Mouse (Mus musculus) mouse trophoblast stem cell (cell line): ENCODE data around the gene Hdac7.

Experiments
- in situ Hi-C, 2 experiments: fragments of 300-500 bp; cut with MseI, MboI; formaldehyde crosslinking; loops; 2 replicates in 1 of 2; 3 replicates in 1 of 2; pipeline ENCODE4 v1.15.1; 2025

The Hdac7 gene

GRCm38 (mm10) chr15:97844037-97845034 is at the start of gene Hdac7:
Gene Hdac7, minus strand, starts transcription at chr15:97844502.
- in situ Hi-C loops, result no loop called here

- in situ Hi-C loops, result no loop called here
Observed at GRCm38 (mm10) chr15:97892506-97892905, 48.2 kb upstream of the Hdac7 start.

- in situ Hi-C loops, result no loop called here
Observed at GRCm38 (mm10) chr15:97890450-97890849, 46.1 kb upstream of the Hdac7 start.

- in situ Hi-C loops, result no loop called here
Observed at GRCm38 (mm10) chr15:97890017-97890416, 45.7 kb upstream of the Hdac7 start.

GRCm38 (mm10) chr15:97887541-97888016 is 43.3 kb upstream of the Hdac7 start:
- in situ Hi-C loops, result no loop called here

- in situ Hi-C loops, result no loop called here
Observed at GRCm38 (mm10) chr15:97881423-97881822, 37.1 kb upstream of the Hdac7 start.

GRCm38 (mm10) chr15:97880441-97880840 is 36.1 kb upstream of the Hdac7 start:
- in situ Hi-C loops, result no loop called here

- in situ Hi-C loops, result no loop called here
Observed at GRCm38 (mm10) chr15:97878696-97879328, 34.5 kb upstream of the Hdac7 start.

- in situ Hi-C loops, result no loop called here
Observed at GRCm38 (mm10) chr15:97875784-97876183, 31.5 kb upstream of the Hdac7 start.

GRCm38 (mm10) chr15:97873717-97874116 is 29.4 kb upstream of the Hdac7 start:
- in situ Hi-C loops, result loop anchor here in 1 of 2 experiments (5.0 kb wide), 1 partner anchor 79 kb away; no protein-coding TSS in a partner anchor

- in situ Hi-C loops, result loop anchor here in 1 of 2 experiments (5.0 kb wide), 1 partner anchor 80 kb away; no protein-coding TSS in a partner anchor
Observed at GRCm38 (mm10) chr15:97872161-97872560, 27.9 kb upstream of the Hdac7 start.

GRCm38 (mm10) chr15:97871055-97872030 is 27.0 kb upstream of the Hdac7 start:
- in situ Hi-C loops, result loop anchor here in 1 of 2 experiments (5.0 kb wide), 1 partner anchor 81 kb away; no protein-coding TSS in a partner anchor

- in situ Hi-C loops, result loop anchor here in 1 of 2 experiments (5.0 kb wide), 1 partner anchor 82 kb away; no protein-coding TSS in a partner anchor
Observed at GRCm38 (mm10) chr15:97870116-97870515, 25.8 kb upstream of the Hdac7 start.

GRCm38 (mm10) chr15:97868985-97869384 is 24.7 kb upstream of the Hdac7 start:
- in situ Hi-C loops, result no loop called here

GRCm38 (mm10) chr15:97865988-97866387 is 21.7 kb upstream of the Hdac7 start:
- in situ Hi-C loops, result no loop called here

GRCm38 (mm10) chr15:97865175-97865574 is 20.9 kb upstream of the Hdac7 start:
- in situ Hi-C loops, result no loop called here

GRCm38 (mm10) chr15:97864361-97865045 is 20.2 kb upstream of the Hdac7 start:
- in situ Hi-C loops, result no loop called here

GRCm38 (mm10) chr15:97863494-97863881 is 19.2 kb upstream of the Hdac7 start:
- in situ Hi-C loops, result no loop called here

GRCm38 (mm10) chr15:97862881-97863493 is 18.7 kb upstream of the Hdac7 start:
- in situ Hi-C loops, result no loop called here

GRCm38 (mm10) chr15:97860353-97860752 is 16.1 kb upstream of the Hdac7 start:
- in situ Hi-C loops, result no loop called here
